Mouse (Mus musculus) layer of hippocampus, postnatal 25 days (tissue): Measurements from ENCODE around the gene Cldn4. TPM values are rescaled to one million over a fixed set of nuclear protein-coding genes. Genes with fewer than 3 reads are reported as not detected.
"Not testable (repeated sequence)": the region's sequence is repeated elsewhere in the genome, so short reads cannot be mapped to it uniquely, and the experiment has no call there.

ENCODE experiments used
- DNase-seq, 2 experiments: peaks; one replicate each; pipeline ENCODE4 v3.0.0; 2022; ENCODE audit warnings: mixed read lengths in 2 of 2, low spot score in 1 of 2; ENCODE audit errors: extremely low spot score in 1 of 2
- total RNA-seq, 2 experiments: library from RNA; stranded (reverse); gene quantifications; 2 replicates each; pipeline ENCODE4 v1.2.3; 2021

Gene Cldn4
- total RNA-seq, 2 experiments from 2014 or later: not detected

GRCm38 (mm10) chr5:134965473-134965851, 18.7 kb upstream of the Cldn4 start:
- peak; percentile 36 to 72 for DNase-seq

DNA sequence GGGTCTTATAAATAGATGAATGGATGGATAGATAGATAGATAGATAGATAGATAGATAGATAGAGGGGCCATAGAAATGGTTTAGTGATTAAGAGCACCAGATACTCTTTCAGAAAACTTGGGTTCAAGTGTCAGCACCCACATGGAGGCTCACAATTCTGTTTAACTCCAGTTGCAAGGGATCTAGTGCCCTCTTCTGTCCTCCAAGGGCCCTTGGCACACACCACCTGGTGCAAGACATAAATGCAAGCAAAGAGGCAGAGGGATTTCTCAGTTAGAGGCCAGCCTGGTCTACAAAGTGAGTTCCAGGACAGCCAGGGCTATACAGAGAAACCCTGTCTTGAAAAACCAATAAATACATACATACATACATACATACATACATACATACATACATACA, 17.9 kb upstream of the Cldn4 start:
- not testable (repeated sequence) for DNase-seq

DNA sequence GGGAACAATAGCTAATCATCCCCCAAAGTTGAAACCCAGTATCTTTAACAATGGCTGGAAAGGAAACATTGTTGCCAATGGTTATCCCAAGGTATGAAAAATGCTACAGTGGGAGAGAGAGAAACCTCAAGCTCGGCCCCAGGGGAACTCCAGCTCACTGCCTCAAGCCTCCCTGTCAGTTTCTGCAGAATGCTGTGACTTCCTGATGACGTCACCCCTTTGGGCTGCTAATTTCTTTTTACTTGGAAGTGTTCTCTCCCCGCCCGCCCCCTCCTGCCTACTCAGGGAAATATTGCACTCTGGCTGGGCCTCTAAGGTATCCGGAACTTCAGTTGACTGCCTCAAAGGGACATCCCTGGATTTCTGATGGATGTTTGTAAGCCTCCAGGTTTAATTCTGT, 16.8 kb upstream of the Cldn4 start:
- DNase-seq: no peak

- DNase-seq: no peak
These were observed 14.8 kb upstream of the Cldn4 start for GRCm38 (mm10) chr5:134961519-134961918.

DNA sequence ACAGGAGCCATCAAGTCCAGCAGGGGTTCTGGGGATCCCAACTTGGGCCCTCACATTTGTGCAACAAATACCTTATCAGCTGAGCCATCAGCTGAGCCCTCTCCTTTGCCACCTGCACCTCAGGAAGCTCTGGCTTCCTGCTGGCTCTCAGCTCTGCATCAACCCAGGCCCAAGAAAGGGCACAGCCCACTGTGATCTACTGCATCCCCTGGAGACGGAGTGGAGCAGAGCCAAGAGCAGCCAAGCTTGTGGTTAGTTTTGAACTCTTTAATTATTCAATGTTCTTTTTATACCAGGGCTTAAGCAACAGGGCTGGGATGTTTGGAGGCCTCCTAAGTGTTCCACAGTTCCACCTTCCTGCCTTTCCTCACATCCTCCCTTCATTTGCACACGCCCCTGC, 13.7 kb upstream of the Cldn4 start:
- no peak for DNase-seq

GRCm38 (mm10) chr5:134959114-134959513, 12.4 kb upstream of the Cldn4 start:
- DNase-seq: no peak

DNA sequence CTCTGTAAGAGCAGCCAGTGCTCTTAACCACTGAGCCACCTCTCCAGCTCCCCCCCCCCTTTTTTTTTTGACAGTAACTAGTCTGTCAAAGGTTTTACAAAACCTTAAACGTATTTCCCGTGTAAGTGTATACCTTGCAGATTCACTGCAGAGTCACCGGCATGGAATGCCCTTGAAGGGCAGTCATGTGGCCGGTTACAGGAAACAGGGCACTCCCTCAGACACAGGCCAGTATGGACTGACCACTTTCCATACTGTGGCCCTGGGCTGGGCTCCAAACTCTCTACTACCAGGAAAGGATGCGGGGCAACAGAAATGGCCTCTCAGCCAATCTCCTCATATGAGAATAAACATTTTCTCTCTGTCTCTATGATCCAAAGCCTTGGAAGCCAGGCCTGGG, 8.8 kb upstream of the Cldn4 start:
- no peak for DNase-seq

GRCm38 (mm10) chr5:134951053-134951884, 4.5 kb upstream of the Cldn4 start:
- no peak for DNase-seq

GRCm38 (mm10) chr5:134948085-134948439, 1.3 kb upstream of the Cldn4 start:
- DNase-seq: no peak

DNA sequence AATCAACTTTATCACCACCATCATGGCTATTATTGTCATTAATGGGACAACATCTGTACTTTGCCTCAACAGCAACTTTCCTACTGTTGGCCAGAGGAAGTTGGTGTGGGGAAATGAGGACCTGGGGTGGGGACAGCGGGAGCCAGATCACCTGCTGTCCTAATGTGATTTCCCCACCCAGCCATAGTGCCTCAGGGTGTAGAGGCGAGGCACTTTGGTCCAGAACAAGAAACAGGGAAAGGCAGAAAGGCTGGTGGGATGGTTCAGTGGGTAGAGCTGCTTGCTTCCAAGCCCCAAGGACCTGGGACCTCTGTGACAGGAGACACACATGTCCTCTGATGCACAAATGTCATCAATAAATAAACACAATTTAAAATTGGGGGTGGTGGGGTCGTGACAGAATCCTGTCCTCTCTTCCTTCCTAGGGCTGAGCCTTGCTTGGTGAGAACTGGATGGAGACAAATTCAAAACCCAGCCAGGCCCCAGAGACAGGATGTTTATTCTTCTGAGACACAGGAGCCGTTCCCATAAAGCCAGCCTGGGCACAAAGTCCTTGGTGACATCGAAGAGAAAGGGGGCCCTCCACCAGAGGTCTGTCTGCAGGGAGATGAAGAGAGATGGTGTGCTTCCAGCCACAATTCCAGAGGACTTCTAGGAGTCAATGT, 818 bp upstream of the Cldn4 start:
- DNase-seq: no peak

DNA sequence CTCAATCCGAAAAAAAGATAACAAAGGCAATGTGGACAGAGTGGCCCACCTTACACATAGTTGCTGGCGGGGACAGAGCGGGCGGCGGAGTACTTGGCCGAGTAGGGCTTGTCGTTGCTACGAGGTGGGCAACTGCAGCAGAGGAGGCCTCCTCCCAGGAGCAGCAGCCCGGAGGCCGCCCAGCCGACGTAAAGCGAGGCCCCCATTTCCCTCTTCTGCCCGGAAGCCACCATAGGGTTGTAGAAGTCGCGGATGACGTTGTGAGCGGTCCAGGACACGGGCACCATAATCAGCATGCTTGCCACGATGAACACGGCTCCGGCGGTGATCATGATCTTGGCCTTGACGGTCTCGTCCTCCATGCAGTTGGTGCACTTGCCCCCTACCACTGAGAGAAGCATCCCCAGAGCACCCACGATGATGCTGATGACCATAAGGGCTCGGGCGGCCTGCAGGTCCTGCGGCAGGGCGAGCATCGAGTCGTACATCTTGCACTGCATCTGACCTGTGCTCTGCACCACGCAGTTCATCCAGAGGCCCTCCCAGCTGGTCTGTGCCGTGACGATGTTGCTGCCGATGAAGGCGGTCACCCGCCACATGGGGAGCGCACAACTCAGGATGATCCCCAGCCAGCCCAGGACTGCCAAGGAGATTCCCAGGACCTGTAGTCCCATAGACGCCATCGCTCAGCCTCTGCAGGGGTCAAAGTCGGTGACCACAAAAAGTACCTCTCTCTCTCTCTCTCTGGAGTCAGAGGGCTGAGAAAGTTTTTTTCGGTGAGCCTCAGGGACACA, 474 bp downstream of the Cldn4 start:
- DNase-seq: no peak

DNA sequence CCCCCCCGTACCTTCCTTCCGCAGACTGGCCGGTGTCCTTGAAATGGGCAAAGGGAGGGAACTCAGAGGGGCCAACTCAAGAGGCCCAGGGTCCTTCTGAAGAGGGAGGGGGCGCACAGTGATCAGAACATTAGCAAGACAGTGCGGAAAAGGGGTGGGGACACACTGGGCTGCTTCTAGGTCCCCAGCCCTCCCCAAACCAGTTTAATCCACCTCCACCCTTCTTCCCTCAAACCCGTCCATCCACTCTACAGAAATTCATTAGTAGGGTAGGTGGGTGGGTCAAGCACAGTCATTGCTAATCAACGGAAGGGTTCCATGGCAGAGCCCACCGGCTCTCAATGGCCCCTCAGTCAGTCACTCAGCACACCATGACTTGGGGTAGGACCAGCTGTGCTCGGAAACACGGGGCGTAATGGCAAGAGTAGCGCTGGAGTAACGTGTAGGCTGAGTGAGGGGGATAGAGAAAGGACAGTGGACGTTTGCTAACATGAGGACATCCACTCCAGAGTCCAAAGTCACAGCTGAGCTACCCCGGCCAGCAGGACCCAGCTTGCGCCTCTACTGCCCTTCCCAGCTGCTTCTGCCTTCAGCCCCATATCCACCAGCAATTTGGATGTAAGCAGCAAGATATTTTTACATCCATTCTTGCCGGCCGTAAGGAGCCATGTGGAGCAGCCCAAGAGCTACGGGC, 1.3 kb downstream of the Cldn4 start:
- no peak for DNase-seq

- DNase-seq: no peak
These were observed 2.6 kb downstream of the Cldn4 start for GRCm38 (mm10) chr5:134944179-134944578.

GRCm38 (mm10) chr5:134942740-134943139, 4.0 kb downstream of the Cldn4 start:
- no peak for DNase-seq

- no peak for DNase-seq
These were observed 5.1 kb downstream of the Cldn4 start for GRCm38 (mm10) chr5:134941472-134942209.

GRCm38 (mm10) chr5:134939554-134939953, 7.2 kb downstream of the Cldn4 start:
- DNase-seq: not testable (repeated sequence)

GRCm38 (mm10) chr5:134939069-134939468, 7.7 kb downstream of the Cldn4 start:
- no peak for DNase-seq

DNA sequence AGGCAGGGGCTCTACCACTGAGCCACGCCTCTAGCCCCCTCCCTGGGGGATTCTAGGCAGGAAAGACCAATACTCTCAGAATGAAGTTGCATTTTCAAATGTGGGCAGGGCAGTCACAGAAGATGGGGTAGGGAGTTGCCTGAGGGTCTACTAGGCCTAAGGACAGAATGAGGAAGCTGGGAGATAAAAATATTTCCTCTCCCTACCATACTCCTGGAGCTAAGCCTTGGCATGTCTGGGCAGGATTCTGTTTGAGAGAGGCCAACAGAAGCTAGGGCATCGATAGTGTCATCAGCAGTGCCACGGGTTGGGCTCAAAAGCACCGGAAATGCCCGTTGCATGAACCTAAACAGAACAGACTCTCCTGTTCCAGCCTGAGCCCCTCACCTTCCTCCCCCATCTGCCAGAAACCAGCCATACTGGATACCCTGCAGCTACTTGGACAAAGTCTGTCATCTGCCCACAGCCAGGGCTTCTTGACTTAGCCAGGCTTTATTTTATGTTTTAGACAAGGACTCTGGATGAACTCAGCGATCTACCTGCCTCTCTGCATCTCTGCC, 10.0 kb downstream of the Cldn4 start:
- DNase-seq: no peak

GRCm38 (mm10) chr5:134936051-134936450, 10.7 kb downstream of the Cldn4 start:
- no peak for DNase-seq

GRCm38 (mm10) chr5:134934666-134935065, 12.1 kb downstream of the Cldn4 start:
- DNase-seq: no peak
